Mouse (Mus musculus) liver, embryonic 14.5 days (tissue): ENCODE measurements around the gene Sdk1.

Experiments used
- CTCF ChIP-seq: IDR thresholded peaks from 2 replicates; pipeline ENCODE4 v1.5.1; 2016; ENCODE audit warnings: antibody characterized with exemption, low read depth, control low read depth
- EP300 ChIP-seq: IDR thresholded peaks from 2 replicates; pipeline ENCODE4 v1.6.1; 2016; ENCODE audit warnings: antibody characterized with exemption, low read depth

DNA sequence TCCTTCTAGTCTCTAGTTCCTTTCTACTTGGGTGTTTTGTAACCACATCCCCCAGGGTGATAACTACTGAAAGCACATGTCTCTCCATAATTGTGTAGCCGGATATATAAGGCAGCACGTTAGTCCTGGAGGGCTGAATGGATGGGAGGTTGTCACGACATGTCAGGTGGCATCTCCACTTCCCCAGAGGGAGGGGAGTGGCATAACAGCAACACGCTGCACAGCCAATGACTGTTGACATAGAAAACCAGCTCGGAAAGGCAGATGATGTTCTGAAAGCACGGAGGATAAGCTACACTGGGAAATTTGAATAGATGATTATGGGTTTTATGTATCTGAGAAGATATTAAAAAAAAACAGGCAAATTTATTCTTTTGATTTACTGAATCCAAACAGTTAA lies 376.4 kb downstream of the Sdk1 start:
- no peak for TF ChIP-seq CTCF
- no peak for TF ChIP-seq EP300
